Mouse (Mus musculus): ENCODE measurements around the gene Clca4b. TPM values are rescaled to one million over a fixed set of nuclear protein-coding genes. Genes with fewer than 3 reads are reported as not detected.

The Clca4b gene
- total RNA-seq, 1 experiment from 2014 or later: not detected

Other genes starting within 250 kb of the Clca4b start
- gene Sh3glb1, start 212.2 kb downstream of the Clca4b start, total RNA-seq (2017): 37.5 and 51.9 TPM in 2 replicates
- 8.3 and 8.6 TPM in 2 replicates for gene Clca3a1, start 171.6 kb downstream of the Clca4b start, total RNA-seq (2017)
- gene Clca3a2, start 113.0 kb downstream of the Clca4b start, total RNA-seq (2017): not detected in 2 replicates
- gene Clca3b, start 83.2 kb downstream of the Clca4b start, total RNA-seq (2017): not detected in 2 replicates
- gene Clca4a, start 42.5 kb upstream of the Clca4b start, total RNA-seq (2017): not detected in 2 replicates
- not detected in 2 replicates for gene Clca1, start 100.2 kb upstream of the Clca4b start, total RNA-seq (2017)
- not detected in 2 replicates for gene Clca2, start 166.9 kb upstream of the Clca4b start, total RNA-seq (2017)
- gene Odf2l, start 186.1 kb upstream of the Clca4b start, total RNA-seq (2017): 44.5 and 47.3 TPM in 2 replicates